Mouse (Mus musculus) naive thymus-derived CD4-positive, alpha-beta T cell, adult 2 months (primary cell): Measurements from ENCODE around the gene Ppm1k.
A peak's percentile ranks its signal among the peaks of the same experiment; 100 is the strongest.
"Not testable (repeated sequence)": the region's sequence is repeated elsewhere in the genome, so short reads cannot be mapped to it uniquely, and the experiment has no call there.

Source experiments
- DNase-seq: peaks from one replicate; pipeline ENCODE4 v3.0.0-alpha.2; 2011; ENCODE audit warnings: low read depth

Ppm1k gene

GRCm38 (mm10) chr6:57531441-57531840, 3.8 kb downstream of the Ppm1k start:
- peak; percentile 20 for DNase-seq

- DNase-seq = no peak
Observed at GRCm38 (mm10) chr6:57531011-57531410, 4.3 kb downstream of the Ppm1k start.

GRCm38 (mm10) chr6:57529336-57529845, 5.9 kb downstream of the Ppm1k start:
- DNase-seq = no peak

GRCm38 (mm10) chr6:57526933-57527332, 8.3 kb downstream of the Ppm1k start:
- no peak for DNase-seq

GRCm38 (mm10) chr6:57524742-57525141, 10.5 kb downstream of the Ppm1k start:
- DNase-seq = no peak

GRCm38 (mm10) chr6:57520749-57521652, 14.3 kb downstream of the Ppm1k start:
- no peak for DNase-seq

- no peak for DNase-seq
Observed at GRCm38 (mm10) chr6:57514035-57514374, 21.3 kb downstream of the Ppm1k start.

GRCm38 (mm10) chr6:57513351-57514034, 21.8 kb downstream of the Ppm1k start:
- no peak for DNase-seq

- no peak for DNase-seq
Observed at GRCm38 (mm10) chr6:57511899-57512298, 23.4 kb downstream of the Ppm1k start.

- no peak for DNase-seq
Observed at GRCm38 (mm10) chr6:57503662-57504379, 31.4 kb downstream of the Ppm1k start.

- no peak for DNase-seq
Observed at GRCm38 (mm10) chr6:57499209-57499608, 36.1 kb downstream of the Ppm1k start.

- not testable (repeated sequence) for DNase-seq
Observed at GRCm38 (mm10) chr6:57468161-57468560, 67.1 kb downstream of the Ppm1k start.
